Mouse (Mus musculus) midbrain, embryonic 11.5 days (tissue): Measurements from ENCODE around the gene Parva. TPM values are rescaled to one million over a fixed set of nuclear protein-coding genes. Genes with fewer than 3 reads are reported as not detected.

Experiments used
- ATAC-seq: fragments of 200-750 bp; cut with Nextera tagmentation; 2 replicates; pipeline ENCODE4 v1.8.0; 2017; ENCODE audit warnings: moderate TSS enrichment, moderate library complexity; ENCODE audit not compliant: low FRiP score
- DNase-seq: peaks from one replicate; pipeline ENCODE4 v3.0.0; 2015; ENCODE audit warnings: low spot score; ENCODE audit errors: missing footprints
- H3K27ac ChIP-seq: fragments of 300-500 bp; sonication (generic); 2 replicates; pipeline ENCODE4 v1.5.1; 2014; ENCODE audit warnings: low read depth, low read length
- H3K27me3 ChIP-seq: fragments of 300-500 bp; sonication (generic); 2 replicates; pipeline ENCODE4 v1.6.1; 2014; ENCODE audit warnings: mild to moderate bottlenecking, low read length, moderate library complexity, mixed read lengths; ENCODE audit not compliant: control insufficient read depth, insufficient read depth
- H3K36me3 ChIP-seq: fragments of 300-500 bp; sonication (generic); 2 replicates; pipeline ENCODE4 v1.6.1; 2014; ENCODE audit warnings: mild to moderate bottlenecking, low read length, moderate library complexity, mixed read lengths; ENCODE audit not compliant: control insufficient read depth, insufficient read depth
- H3K4me1 ChIP-seq: fragments of 300-500 bp; sonication (generic); 2 replicates; pipeline ENCODE4 v1.6.1; 2014; ENCODE audit warnings: low read length; ENCODE audit not compliant: control insufficient read depth, insufficient read depth
- H3K4me2 ChIP-seq: fragments of 300-500 bp; sonication (generic); 2 replicates; pipeline ENCODE4 v1.6.1; 2014; ENCODE audit warnings: mild to moderate bottlenecking, moderate library complexity
- H3K4me3 ChIP-seq: fragments of 300-500 bp; sonication (generic); 2 replicates; pipeline ENCODE4 v1.5.1; 2014; ENCODE audit warnings: low read depth, low read length
- H3K9ac ChIP-seq: fragments of 300-500 bp; sonication (generic); 2 replicates; pipeline ENCODE4 v1.6.1; 2014; ENCODE audit warnings: low read length
- H3K9me3 ChIP-seq: fragments of 300-500 bp; sonication (generic); 2 replicates; pipeline ENCODE4 v1.6.1; 2016; ENCODE audit warnings: low read length; ENCODE audit not compliant: control insufficient read depth
- WGBS: fragments of 180-500 bp; shearing (Covaris S2); extraction: QIAGEN DNeasy Blood & Tissue Kit; methylation state at CpG from one replicate; pipeline ENCODE4 v1.1.7; 2014; 5-methylcytosine and 5-hydroxymethylcytosine counted together
- polyA plus RNA-seq: library from polyadenylated mRNA; unstranded; fragments of >200 nt; fragmentation: Nextera tagmentation; extraction: Ambion mirVana; gene quantifications from 2 replicates; pipeline ENCODE4 v1.2.1, GENCODE M21; 2014

The Parva gene
- polyA plus RNA-seq, 1 experiment from 2014 or later, result 50.2 TPM

DNA sequence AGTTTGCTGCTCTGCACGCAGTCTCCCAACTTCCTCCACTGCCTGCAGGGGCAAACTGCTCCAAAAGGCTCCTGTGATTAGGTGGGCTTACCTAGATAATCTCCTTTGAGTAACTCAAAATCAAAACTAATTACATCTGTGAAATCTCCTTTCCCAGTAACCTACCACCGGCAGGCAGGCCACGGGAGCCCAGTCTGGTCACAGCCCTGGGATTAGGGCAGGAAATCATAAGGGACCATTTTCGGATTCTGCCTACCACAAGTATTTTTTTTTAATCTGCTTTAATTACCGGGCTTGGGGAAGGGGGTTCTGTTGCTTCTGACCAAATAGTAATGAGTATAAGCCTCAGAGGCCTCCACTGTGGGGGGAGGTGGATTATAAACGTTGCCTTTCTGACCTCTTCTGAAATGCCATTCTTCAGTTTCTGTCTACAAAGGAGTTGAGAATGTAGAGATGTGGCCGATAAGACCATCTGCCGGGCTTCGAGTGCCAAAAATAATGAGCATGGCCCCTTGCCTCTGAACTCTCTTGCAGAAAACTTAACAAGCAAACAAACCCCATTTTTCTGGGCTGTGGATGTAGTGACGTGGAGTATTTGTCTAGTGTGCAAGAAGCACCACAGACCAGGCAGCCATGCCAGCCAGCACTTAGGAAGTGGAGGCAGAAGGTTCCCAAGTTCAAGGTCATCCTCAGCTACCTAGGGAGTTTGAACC is 83.2 kb downstream of the Parva start:
- no peaks in the 10 kb centered on the region for H3K36me3 ChIP-seq
- no peak overlapping the region for H3K4me2 ChIP-seq
- 35% methylated on average over 10 of the region's 10 CpGs for WGBS
- H3K27me3 ChIP-seq, result no peaks in the 10 kb centered on the region
- DNase-seq (no peak), ATAC-seq (no peak)
- no peak overlapping the region for H3K4me3 ChIP-seq
- H3K4me1 ChIP-seq, result peaks cover 15% of the 10 kb centered on the region
- no peak overlapping the region for H3K9ac ChIP-seq
- H3K27ac ChIP-seq, result no peak overlapping the region
- no peaks in the 10 kb centered on the region for H3K9me3 ChIP-seq

GRCm38 (mm10) chr7:112511309-112511708 is 84.0 kb downstream of the Parva start:
- no peaks in the 10 kb centered on the region for H3K36me3 ChIP-seq
- no peak for DNase-seq
- WGBS, result 78% methylated on average over 8 of the region's 8 CpGs
- H3K4me1 ChIP-seq, result peaks cover 15% of the 10 kb centered on the region
- H3K27me3 ChIP-seq, result no peaks in the 10 kb centered on the region
- no peak overlapping the region for H3K4me3 ChIP-seq
- H3K27ac ChIP-seq, result no peak overlapping the region
- ATAC-seq, result no peak
- H3K9me3 ChIP-seq, result no peaks in the 10 kb centered on the region
- H3K9ac ChIP-seq, result no peak overlapping the region
- no peak overlapping the region for H3K4me2 ChIP-seq

DNA sequence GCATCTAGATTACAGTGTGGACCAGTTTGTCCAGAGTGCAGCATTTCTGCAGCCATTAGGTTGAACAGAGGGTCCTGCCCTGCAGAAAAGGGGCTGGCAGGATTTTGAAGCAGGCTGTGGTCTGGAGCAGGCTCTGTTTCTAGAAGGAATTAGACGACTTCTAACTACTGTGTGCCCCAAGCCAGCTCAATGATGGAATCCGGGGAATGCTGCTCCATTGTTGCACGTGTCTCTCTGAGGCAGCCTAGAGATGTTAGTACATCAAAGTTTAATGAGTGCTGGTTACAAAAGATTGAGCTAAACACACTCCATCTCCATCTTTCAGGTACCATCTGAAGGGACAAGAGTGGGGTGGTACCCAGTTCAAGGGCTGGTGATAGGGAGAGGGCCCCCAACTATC is 85.0 kb downstream of the Parva start:
- H3K27ac ChIP-seq, result no peak overlapping the region
- no peak for ATAC-seq
- H3K27me3 ChIP-seq, result no peaks in the 10 kb centered on the region
- H3K4me1 ChIP-seq, result peaks cover 15% of the 10 kb centered on the region
- no peak overlapping the region for H3K9ac ChIP-seq
- 29% methylated on average over 3 of the region's 3 CpGs for WGBS
- DNase-seq, result no peak
- no peak overlapping the region for H3K4me2 ChIP-seq
- no peaks in the 10 kb centered on the region for H3K36me3 ChIP-seq
- H3K9me3 ChIP-seq, result no peaks in the 10 kb centered on the region
- no peak overlapping the region for H3K4me3 ChIP-seq

- ATAC-seq (no peak), DNase-seq (no peak)
- no peak overlapping the region for H3K27ac ChIP-seq
- H3K4me1 ChIP-seq, result peaks cover 15% of the 10 kb centered on the region
- WGBS, result 87% methylated on average over 1 of the region's 1 CpGs
- no peak overlapping the region for H3K4me3 ChIP-seq
- no peak overlapping the region for H3K9ac ChIP-seq
- no peaks in the 10 kb centered on the region for H3K27me3 ChIP-seq
- H3K4me2 ChIP-seq, result no peak overlapping the region
- H3K36me3 ChIP-seq, result no peaks in the 10 kb centered on the region
- H3K9me3 ChIP-seq, result no peaks in the 10 kb centered on the region
These were observed 85.6 kb downstream of the Parva start for GRCm38 (mm10) chr7:112512895-112513294.

DNA sequence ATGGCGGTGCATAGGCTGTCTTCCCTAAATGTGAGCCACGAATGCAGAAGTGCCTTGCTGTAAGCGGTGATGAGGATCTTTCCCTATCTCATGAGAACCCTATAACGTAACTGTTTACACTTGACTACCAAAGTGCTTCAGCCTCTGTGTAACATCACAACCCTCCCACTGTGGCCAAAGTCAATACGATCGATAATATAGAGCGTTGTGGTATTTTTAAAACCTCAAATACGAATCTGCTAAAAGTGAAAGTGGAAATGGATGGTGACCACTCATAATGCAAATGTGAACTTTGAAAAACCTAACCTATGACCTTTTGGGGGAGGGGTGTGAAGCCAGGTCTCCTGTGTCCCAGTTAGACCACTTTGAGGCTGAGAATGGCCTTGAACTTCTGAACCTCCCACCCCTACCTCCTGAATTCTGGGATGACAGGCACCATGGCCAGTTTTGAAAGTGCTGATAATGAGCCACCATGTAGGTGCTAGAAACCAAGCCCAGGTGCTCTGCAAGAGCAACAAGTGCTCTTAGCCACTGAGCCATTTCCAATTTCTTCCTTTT is 87.4 kb downstream of the Parva start:
- no peak overlapping the region for H3K4me2 ChIP-seq
- no peaks in the 10 kb centered on the region for H3K36me3 ChIP-seq
- H3K27ac ChIP-seq, result no peak overlapping the region
- H3K9ac ChIP-seq, result no peak overlapping the region
- 94% methylated on average over 8 of the region's 8 CpGs for WGBS
- no peaks in the 10 kb centered on the region for H3K9me3 ChIP-seq
- H3K4me3 ChIP-seq, result no peak overlapping the region
- no peaks in the 10 kb centered on the region for H3K27me3 ChIP-seq
- peaks cover 12% of the 10 kb centered on the region for H3K4me1 ChIP-seq
- ATAC-seq, result no peak
- DNase-seq, result no peak

DNA sequence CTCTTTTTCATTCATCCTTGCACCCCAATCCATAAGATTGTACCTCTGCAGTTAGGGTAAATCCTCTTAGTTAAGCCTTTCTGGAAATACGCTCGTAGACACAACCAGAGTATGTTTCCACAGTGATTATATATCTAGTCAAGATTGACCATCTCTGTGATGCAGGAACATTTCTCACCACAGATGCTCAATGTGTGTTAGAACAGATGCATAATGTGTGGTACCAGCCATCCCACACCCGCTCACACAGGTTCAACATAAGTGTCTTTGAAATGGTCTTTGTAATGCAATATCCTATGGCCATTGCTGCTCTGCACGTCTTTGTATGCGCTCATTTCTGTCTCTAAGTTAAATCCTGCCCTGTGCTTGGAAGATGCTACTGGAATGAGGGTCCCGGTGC is 98.2 kb downstream of the Parva start:
- Histone ChIP-seq H3K4me2 (no peak overlapping the region), H3K27me3 (no peaks in the 10 kb centered on the region), H3K4me3 (no peak overlapping the region), H3K4me1 (no peaks in the 10 kb centered on the region; the same call in 1 of the 2 replicates), H3K9me3 (no peaks in the 10 kb centered on the region), H3K36me3 (no peaks in the 10 kb centered on the region), H3K27ac (no peak overlapping the region), H3K9ac (no peak overlapping the region)
- WGBS, result 94% methylated on average over 6 of the region's 6 CpGs
- no peak for DNase-seq
- no peak for ATAC-seq

- H3K4me2 ChIP-seq, result no peak overlapping the region
- DNase-seq (no peak), ATAC-seq (no peak)
- no peaks in the 10 kb centered on the region for H3K36me3 ChIP-seq
- H3K27ac ChIP-seq, result no peak overlapping the region
- no peak overlapping the region for H3K9ac ChIP-seq
- H3K4me3 ChIP-seq, result no peak overlapping the region
- no peaks in the 10 kb centered on the region for H3K9me3 ChIP-seq
- H3K27me3 ChIP-seq, result no peaks in the 10 kb centered on the region
- WGBS, result 60% methylated on average over 10 of the region's 10 CpGs
- no peaks in the 10 kb centered on the region; the same call in 1 of the 2 replicates for H3K4me1 ChIP-seq
These were observed 98.9 kb downstream of the Parva start for GRCm38 (mm10) chr7:112526226-112526625.

- H3K27ac ChIP-seq, result no peak overlapping the region
- ATAC-seq (no peak), DNase-seq (no peak)
- H3K9me3 ChIP-seq, result no peaks in the 10 kb centered on the region
- H3K4me3 ChIP-seq, result no peak overlapping the region
- H3K36me3 ChIP-seq, result no peaks in the 10 kb centered on the region
- H3K9ac ChIP-seq, result no peak overlapping the region
- no peaks in the 10 kb centered on the region; the same call in 1 of the 2 replicates for H3K4me1 ChIP-seq
- WGBS, result 89% methylated on average over 4 of the region's 4 CpGs
- H3K4me2 ChIP-seq, result no peak overlapping the region
- H3K27me3 ChIP-seq, result no peaks in the 10 kb centered on the region
These were observed 99.9 kb downstream of the Parva start for GRCm38 (mm10) chr7:112527230-112527629.

DNA sequence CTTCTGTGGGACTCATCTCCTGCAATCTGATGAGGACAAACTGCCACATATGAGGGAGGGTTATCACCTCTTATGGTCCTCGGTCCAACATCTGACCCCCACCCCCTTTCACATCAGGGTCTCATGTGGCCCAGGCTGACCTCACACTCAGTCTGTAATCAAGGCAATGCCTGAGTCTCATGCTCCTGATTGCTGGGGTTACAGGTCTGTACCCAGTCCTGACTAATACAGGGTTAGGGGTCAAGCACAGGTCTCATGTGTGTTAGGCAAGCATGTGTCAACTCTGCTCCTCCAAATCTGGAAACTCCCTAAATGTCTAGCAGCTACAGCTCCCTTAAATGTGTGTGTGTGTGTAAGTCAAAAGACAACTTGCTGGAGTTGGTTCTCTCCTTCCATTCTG is 100.8 kb downstream of the Parva start:
- H3K9ac ChIP-seq, result no peak overlapping the region
- H3K27me3 ChIP-seq, result no peaks in the 10 kb centered on the region
- no peak for ATAC-seq

More for the DNA sequence above, 100.8 kb downstream of the Parva start:
- WGBS, result 86% methylated on average over 1 of the region's 1 CpGs
- H3K4me3 ChIP-seq, result no peak overlapping the region
- no peaks in the 10 kb centered on the region for H3K36me3 ChIP-seq
- no peaks in the 10 kb centered on the region; the same call in 1 of the 2 replicates for H3K4me1 ChIP-seq
- DNase-seq, result no peak
- H3K9me3 ChIP-seq, result no peaks in the 10 kb centered on the region
- no peak overlapping the region for H3K4me2 ChIP-seq
- H3K27ac ChIP-seq, result no peak overlapping the region
